Mouse (Mus musculus) liver, embryonic 13.5 days (tissue): ENCODE results near the gene Dhh. TPM values are rescaled to one million over a fixed set of nuclear protein-coding genes. Genes with fewer than 3 reads are reported as not detected.
A peak's percentile ranks its signal among the peaks of the same experiment; 100 is the strongest.
"Not testable (repeated sequence)": the region's sequence is repeated elsewhere in the genome, so short reads cannot be mapped to it uniquely, and the experiment has no call there.

Experiments
- ATAC-seq: fragments of 200-750 bp; cut with Nextera tagmentation; 2 replicates; pipeline ENCODE4 v1.8.0; 2017; ENCODE audit warnings: low read depth, mild to moderate bottlenecking, moderate number of reproducible peaks, moderate library complexity
- DNase-seq: peaks from one replicate; pipeline ENCODE4 v3.0.0; 2022
- H3K27ac ChIP-seq: fragments of 300-500 bp; sonication (generic); 2 replicates; pipeline ENCODE4 v1.5.1; 2015; ENCODE audit warnings: moderate library complexity, mild to moderate bottlenecking, inconsistent platforms
- H3K27me3 ChIP-seq: fragments of 300-500 bp; sonication (generic); 2 replicates; pipeline ENCODE4 v1.6.1; 2015; ENCODE audit warnings: mild to moderate bottlenecking, inconsistent platforms
- H3K36me3 ChIP-seq: fragments of 300-500 bp; sonication (generic); 2 replicates; pipeline ENCODE4 v1.6.1; 2015; ENCODE audit warnings: mild to moderate bottlenecking, inconsistent platforms
- H3K4me1 ChIP-seq: fragments of 300-500 bp; sonication (generic); replicated peaks from 2 replicates; pipeline ENCODE4 v1.6.1; 2015; ENCODE audit warnings: inconsistent platforms
- H3K4me2 ChIP-seq: fragments of 300-500 bp; sonication (generic); 2 replicates; pipeline ENCODE4 v1.6.1; 2015; ENCODE audit warnings: inconsistent platforms, mild to moderate bottlenecking, moderate library complexity
- H3K4me3 ChIP-seq: fragments of 300-500 bp; sonication (generic); replicated peaks from 2 replicates; pipeline ENCODE4 v1.5.1; 2015; ENCODE audit warnings: mild to moderate bottlenecking, inconsistent platforms
- H3K9ac ChIP-seq: fragments of 300-500 bp; sonication (generic); 2 replicates; pipeline ENCODE4 v1.6.1; 2015; ENCODE audit warnings: mild to moderate bottlenecking, inconsistent platforms
- H3K9me3 ChIP-seq: fragments of 300-500 bp; sonication (generic); replicated peaks from 2 replicates; pipeline ENCODE4 v1.6.1; 2016; ENCODE audit warnings: inconsistent platforms
- WGBS: fragments of 180-500 bp; shearing (Covaris S2); methylation state at CpG from one replicate; pipeline ENCODE4 v1.1.7; 2015; ENCODE audit not compliant: insufficient replicate concordance; 5-methylcytosine and 5-hydroxymethylcytosine counted together
- polyA plus RNA-seq: library from polyadenylated mRNA; unstranded; fragments of >200 nt; fragmentation: Nextera tagmentation; extraction: Ambion mirVana; gene quantifications from 2 replicates; pipeline ENCODE4 v1.2.1, GENCODE M21; 2015

Dhh gene
- polyA plus RNA-seq, 1 experiment from 2014 or later = 0.12 TPM

DNA sequence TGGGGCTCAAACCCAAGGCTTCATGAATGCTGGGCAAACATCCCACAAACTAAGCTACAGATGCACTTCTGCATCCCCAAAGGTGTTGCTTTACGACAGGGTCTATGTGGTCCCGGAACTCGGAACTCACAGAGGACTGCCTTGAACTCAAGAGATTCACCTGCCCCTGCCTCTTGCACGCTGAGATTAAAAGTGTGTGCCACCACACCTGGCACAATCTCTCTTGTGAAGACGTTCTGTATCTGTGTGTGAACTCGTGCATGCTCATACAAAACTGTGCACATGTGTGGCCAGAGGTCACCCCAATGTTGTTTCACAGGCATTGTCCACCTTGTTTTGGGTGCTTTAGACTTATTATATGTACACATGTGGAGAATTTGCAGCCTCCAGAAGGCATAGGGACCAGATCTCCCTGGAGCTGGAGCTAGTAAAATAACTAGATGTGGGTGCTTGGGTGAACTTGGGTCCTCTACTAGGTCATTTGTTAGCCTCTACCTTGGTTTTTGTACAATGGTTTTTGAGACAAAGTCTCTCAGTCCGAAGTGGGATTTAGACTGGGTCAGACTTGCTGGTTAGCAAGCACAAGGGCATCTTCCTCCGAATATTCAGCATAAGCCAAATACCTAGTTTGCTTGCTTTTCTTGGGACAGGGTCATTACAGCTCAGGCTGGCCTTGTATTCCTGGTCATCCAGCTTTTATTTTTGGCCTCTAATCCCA is 31.8 kb upstream of the Dhh start:
- DNase-seq (no peak), ATAC-seq (no peak)
- peaks cover 23% of the 10 kb centered on the region for H3K36me3 ChIP-seq
- H3K4me3 ChIP-seq = no peak overlapping the region
- no peak overlapping the region for H3K4me2 ChIP-seq
- no peak overlapping the region; the same call in 1 of the 2 replicates for H3K9ac ChIP-seq
- H3K27me3 ChIP-seq = no peaks in the 10 kb centered on the region
- H3K9me3 ChIP-seq = no peaks in the 10 kb centered on the region
- H3K4me1 ChIP-seq = peaks cover 27% of the 10 kb centered on the region
- H3K27ac ChIP-seq = peak overlapping the region; percentile 64
- WGBS = 37% methylated on average over 8 of the region's 8 CpGs

DNA sequence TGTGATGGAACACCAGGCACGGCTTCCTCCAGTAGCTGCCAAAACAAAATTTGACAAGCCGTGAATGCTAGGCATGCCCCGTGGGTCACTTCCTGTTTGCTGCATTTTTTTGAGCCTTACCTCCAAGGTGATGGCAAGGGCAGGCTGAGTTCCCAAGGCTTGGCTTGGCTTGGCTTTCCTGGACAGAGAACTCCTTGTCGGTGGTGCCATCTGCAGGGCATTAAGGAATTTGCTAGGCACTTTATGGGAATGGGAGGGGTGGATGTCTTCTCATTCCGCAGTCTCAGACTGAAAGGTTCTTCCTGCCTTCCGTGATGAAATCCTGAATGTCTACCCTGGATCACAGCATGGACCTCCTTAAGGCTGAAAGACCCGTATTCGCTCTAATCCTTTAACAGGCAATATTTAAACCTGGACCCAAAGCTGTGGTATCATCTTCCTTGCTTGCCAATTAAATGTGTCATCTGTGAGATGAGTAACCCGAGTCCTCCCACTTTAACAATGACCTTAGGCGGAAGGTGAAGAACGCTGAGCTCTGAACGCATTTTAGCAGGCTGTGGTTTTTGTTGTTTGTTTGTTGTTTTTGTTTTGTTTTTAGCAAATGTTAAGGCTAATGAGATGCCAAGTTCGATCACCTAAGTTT is 30.4 kb upstream of the Dhh start:
- H3K27ac ChIP-seq = peak overlapping the region; percentile 16; the same call in 1 of the 2 replicates
- peaks cover 21% of the 10 kb centered on the region for H3K4me1 ChIP-seq
- H3K9me3 ChIP-seq = no peaks in the 10 kb centered on the region
- H3K9ac ChIP-seq = no peak overlapping the region
- H3K4me3 ChIP-seq = no peak overlapping the region
- H3K4me2 ChIP-seq = no peak overlapping the region
- H3K36me3 ChIP-seq = peaks cover 23% of the 10 kb centered on the region
- no peaks in the 10 kb centered on the region for H3K27me3 ChIP-seq
- ATAC-seq = no peak
- no peak for DNase-seq
- 17% methylated on average over 13 of the region's 13 CpGs for WGBS

DNA sequence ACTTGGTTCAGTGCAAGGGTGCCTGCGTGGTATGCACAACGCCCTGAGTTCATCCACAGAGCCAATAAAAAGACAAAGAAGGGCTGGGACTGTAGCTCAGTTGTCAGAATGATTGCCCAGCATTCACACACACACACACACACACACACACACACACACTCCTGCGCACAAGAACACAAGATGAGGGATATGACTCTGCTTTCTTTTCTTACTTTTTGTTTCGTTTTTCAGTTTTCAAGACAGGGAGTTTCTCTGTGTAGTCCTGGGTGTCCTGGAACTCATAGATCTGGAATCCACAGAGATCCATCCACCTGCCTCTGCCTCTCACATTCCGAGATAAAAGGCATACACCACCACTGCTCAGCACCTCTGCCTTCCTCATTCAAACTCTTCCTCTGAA is 29.2 kb upstream of the Dhh start:
- Histone ChIP-seq H3K27ac (no peak overlapping the region), H3K27me3 (no peaks in the 10 kb centered on the region), H3K4me2 (no peak overlapping the region), H3K9ac (no peak overlapping the region), H3K4me3 (no peak overlapping the region), H3K9me3 (no peaks in the 10 kb centered on the region), H3K4me1 (peaks cover 25% of the 10 kb centered on the region), H3K36me3 (peaks cover 17% of the 10 kb centered on the region)
- DNase-seq (no peak), ATAC-seq (no peak)
- WGBS = 67% methylated on average over 5 of the region's 5 CpGs

DNA sequence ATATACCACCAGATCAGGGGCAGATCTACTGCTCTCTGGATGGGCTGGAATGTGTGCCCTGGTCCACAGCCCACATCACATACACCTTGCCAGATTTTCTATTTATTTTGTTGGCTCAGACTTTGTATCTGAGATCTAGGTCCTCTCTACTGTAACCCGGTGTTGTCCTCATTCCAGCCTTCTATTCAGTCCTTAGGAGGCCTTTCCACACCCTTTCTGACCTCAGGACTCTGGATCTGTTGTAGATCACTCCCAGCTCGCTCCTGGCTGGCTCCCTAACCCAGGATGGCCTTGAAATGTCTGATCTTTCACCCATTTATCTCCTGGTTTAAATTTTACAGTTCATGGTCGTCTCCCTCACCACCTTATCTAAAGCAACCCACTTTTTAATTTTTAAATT is 26.3 kb upstream of the Dhh start:
- WGBS = 45% methylated on average over 3 of the region's 3 CpGs
- H3K4me1 ChIP-seq = peaks cover 15% of the 10 kb centered on the region
- H3K36me3 ChIP-seq = no peaks in the 10 kb centered on the region
- no peak overlapping the region for H3K9ac ChIP-seq
- H3K27ac ChIP-seq = no peak overlapping the region
- no peak for DNase-seq
- H3K9me3 ChIP-seq = no peaks in the 10 kb centered on the region
- no peak overlapping the region for H3K4me3 ChIP-seq
- H3K4me2 ChIP-seq = no peak overlapping the region
- H3K27me3 ChIP-seq = no peaks in the 10 kb centered on the region
- no peak for ATAC-seq

DNA sequence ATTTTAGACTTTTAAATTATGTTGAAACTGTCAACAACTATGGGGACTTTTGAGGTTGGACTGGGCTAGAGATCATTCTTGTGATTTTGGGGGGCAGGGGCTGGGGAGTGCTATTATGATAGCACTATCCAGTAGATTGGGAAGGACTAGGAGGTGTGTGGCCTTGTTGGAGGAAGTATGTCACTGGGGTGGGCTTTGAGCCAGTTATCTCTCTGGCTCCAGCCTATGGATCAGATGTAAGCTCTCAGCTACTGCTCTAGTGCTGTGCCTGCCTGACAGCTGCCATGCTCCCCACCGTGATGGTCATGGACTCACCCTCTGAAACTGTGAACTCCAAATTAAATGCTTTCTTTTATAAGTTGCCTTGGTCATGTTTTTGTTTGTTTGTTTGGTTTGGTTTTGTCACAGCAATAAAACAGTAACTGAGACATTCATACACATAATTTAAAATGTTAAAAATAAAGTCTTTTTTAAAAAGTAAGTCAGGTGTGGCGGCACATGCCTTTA is 24.7 kb upstream of the Dhh start:
- no peaks in the 10 kb centered on the region for H3K36me3 ChIP-seq
- H3K9me3 ChIP-seq = no peaks in the 10 kb centered on the region
- no peak for DNase-seq
- H3K4me1 ChIP-seq = peaks cover 13% of the 10 kb centered on the region
- H3K27ac ChIP-seq = no peak overlapping the region
- H3K4me3 ChIP-seq = no peak overlapping the region
- H3K4me2 ChIP-seq = no peak overlapping the region
- WGBS = 56% methylated on average over 2 of the region's 2 CpGs
- ATAC-seq = no peak
- no peak overlapping the region for H3K9ac ChIP-seq
- no peaks in the 10 kb centered on the region for H3K27me3 ChIP-seq

DNA sequence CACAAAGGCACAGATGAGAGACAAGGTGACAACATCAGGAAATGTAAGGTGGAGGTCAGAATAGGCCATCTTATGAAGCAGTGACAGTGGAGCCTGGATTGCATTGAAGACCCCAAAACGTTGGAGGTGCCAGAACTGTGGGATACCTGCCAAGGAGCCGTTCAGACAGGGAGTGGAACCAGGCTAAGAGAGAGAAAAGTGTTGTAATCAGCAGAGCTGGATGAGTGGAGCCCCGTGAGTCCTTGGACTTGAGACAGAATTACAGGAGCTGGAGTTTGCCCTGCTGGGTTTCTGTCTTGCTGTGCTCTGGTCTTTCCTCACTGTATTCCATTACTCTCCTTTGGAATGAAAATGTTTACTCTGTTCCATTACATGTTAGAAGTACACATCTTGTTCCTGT is 24.2 kb upstream of the Dhh start:
- Histone ChIP-seq H3K4me2 (no peak overlapping the region), H3K36me3 (no peaks in the 10 kb centered on the region), H3K27ac (no peak overlapping the region), H3K4me3 (no peak overlapping the region), H3K27me3 (no peaks in the 10 kb centered on the region), H3K9ac (no peak overlapping the region), H3K9me3 (no peaks in the 10 kb centered on the region), H3K4me1 (peaks cover 13% of the 10 kb centered on the region)
- ATAC-seq (no peak), DNase-seq (no peak)
- WGBS = 37% methylated on average over 3 of the region's 3 CpGs

DNA sequence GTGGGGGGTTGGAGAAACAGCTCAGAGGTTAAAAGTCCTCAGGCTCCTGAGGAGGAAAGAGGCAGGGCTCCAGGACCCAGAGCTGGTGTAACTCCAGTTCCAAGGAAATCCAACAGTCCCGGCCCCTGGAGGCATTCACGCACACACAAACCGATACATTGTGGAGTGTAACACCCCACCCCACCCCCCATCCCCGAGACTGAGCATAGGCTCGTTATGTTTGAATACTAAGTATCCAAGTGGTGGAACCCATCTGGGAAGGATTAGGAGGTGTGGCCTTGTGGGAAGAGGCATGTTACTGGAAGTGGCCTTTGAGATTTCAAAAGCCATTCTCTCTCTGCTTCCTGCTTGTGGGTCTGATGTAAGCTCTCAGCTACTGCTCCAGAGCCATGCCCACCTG is 23.2 kb upstream of the Dhh start:
- ATAC-seq (no peak), DNase-seq (no peak)
- Histone ChIP-seq H3K36me3 (no peaks in the 10 kb centered on the region), H3K27me3 (no peaks in the 10 kb centered on the region), H3K9me3 (no peaks in the 10 kb centered on the region), H3K4me3 (no peak overlapping the region), H3K4me2 (no peak overlapping the region), H3K4me1 (peaks cover 23% of the 10 kb centered on the region), H3K27ac (no peak overlapping the region), H3K9ac (no peak overlapping the region)
- WGBS = 71% methylated on average over 5 of the region's 5 CpGs

DNA sequence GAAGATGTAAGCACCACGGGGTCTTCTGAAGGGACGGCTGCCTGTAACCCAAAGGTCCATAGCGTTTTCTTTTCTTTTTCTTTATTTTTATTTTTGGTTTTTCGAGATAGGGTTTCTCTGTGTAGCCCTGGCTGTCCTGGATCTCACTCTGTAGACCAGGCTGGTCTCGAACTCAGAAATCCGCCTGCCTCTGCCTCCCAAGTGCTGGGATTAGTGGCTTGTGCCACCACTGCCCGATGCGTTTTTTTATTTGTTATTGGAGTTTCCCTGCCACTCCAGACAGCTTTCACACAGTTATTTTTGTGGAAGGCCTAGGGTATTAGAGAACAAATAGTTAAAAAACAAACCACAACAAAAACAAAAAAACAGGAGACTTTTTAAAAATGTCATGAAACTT is 20.2 kb upstream of the Dhh start:
- H3K27me3 ChIP-seq, H3K9me3 ChIP-seq, DNase-seq, ATAC-seq, H3K36me3 ChIP-seq: not testable (repeated sequence)
- H3K27ac ChIP-seq = peak overlapping the region; percentile 70
- peaks cover 32% of the 10 kb centered on the region for H3K4me1 ChIP-seq
- peak overlapping the region; percentile 64 for H3K9ac ChIP-seq
- peak overlapping the region; percentile 96 for H3K4me2 ChIP-seq
- WGBS = 24% methylated on average over 8 of the region's 8 CpGs
- H3K4me3 ChIP-seq = peak overlapping the region; percentile 92

DNA sequence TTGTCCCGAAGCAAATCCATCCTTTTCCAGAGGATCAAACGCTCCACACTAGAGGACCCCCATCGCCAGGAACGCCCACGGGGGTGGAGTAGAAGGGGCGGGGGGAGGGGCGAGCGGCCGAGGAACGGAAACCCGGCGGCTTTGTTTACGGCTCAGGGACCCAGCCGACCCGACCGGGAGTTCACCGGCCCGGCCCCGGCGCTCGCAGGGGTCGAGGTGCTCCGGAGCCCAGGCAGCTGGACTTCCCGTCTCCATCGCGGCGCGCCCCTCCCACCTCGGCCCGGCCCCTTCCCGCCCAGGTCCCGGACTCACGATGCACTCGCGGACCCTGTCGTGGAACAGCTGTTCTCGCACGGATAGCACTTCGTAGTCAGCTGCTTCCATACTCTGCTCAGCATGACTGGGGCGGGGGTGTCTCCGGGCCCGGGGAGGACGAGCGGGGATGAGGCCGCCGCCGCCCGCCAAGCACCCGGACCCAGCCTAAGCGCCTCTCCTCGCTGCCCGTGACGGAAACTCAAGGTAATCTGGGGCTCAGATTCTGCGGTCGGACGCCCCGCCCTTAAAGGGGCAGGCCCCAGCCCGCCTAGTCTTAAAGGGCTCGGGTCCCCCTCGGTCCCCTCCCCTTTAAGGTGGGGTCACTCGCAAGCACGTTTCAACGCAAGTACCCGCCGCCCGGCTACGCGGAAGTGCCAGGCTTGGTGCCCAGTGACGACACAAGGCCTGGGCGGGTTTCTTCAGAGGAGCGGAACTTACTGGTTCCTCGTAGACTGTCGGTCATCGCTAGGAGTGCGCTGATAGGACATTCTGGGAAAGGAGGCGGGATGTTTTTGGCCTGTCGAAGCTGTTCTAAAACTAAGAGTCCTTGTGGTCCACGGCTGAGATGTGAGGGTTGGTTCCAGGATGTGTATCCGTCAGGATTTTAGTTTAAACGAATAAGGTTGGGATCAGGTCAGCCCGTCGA is 19.5 kb upstream of the Dhh start, which contains the start of gene Lmbr1l:
Gene Lmbr1l (minus strand): TSS at position 694 of the 961 bp plus-strand sequence.
- no peaks in the 10 kb centered on the region for H3K9me3 ChIP-seq
- peak within 1 kb of the TSS; percentile 96 for H3K4me2 ChIP-seq
- WGBS = under 1% methylated on average over 82 of the region's 82 CpGs
- H3K9ac ChIP-seq = peak within 1 kb of the TSS; percentile 81
- DNase-seq = peak; percentile 99
- no peaks in the 10 kb centered on the region for H3K36me3 ChIP-seq
- H3K4me1 ChIP-seq = peaks cover 29% of the 10 kb centered on the region
- peak; percentile 99 for ATAC-seq
- peak within 1 kb of the TSS; percentile 88 for H3K27ac ChIP-seq
- H3K4me3 ChIP-seq = peak within 1 kb of the TSS; percentile 92
- no peaks in the 10 kb centered on the region for H3K27me3 ChIP-seq

DNA sequence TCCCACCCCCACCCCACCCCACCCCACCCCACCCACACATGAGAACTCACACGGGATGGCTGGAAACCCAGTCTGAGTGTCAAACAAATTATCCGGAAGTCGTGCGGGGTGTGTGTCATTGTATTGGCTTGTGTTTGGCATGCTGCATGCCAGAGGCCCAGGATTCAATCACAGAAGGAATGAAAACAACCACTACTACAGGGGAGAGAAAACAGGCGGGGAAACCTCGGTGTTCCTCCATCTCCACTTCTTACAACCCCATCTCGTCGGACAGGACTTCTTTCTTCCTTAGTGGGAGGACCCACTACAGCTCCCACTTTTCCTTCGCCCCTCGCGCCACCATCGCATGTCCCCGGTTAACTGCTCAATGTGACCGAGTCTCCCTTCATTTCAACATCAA is 18.8 kb upstream of the Dhh start:
- Histone ChIP-seq H3K9ac (peak overlapping the region; percentile 81), H3K27me3 (no peaks in the 10 kb centered on the region), H3K9me3 (no peaks in the 10 kb centered on the region), H3K4me3 (peak overlapping the region; percentile 92), H3K4me2 (peak overlapping the region; percentile 96), H3K27ac (0 out of 2 replicates have a peak overlapping the region, but pooled peaks have one; percentile 88), H3K36me3 (no peaks in the 10 kb centered on the region), H3K4me1 (peaks cover 26% of the 10 kb centered on the region)
- WGBS = 1% methylated on average over 14 of the region's 14 CpGs
- ATAC-seq = no peak
- DNase-seq = no peak

DNA sequence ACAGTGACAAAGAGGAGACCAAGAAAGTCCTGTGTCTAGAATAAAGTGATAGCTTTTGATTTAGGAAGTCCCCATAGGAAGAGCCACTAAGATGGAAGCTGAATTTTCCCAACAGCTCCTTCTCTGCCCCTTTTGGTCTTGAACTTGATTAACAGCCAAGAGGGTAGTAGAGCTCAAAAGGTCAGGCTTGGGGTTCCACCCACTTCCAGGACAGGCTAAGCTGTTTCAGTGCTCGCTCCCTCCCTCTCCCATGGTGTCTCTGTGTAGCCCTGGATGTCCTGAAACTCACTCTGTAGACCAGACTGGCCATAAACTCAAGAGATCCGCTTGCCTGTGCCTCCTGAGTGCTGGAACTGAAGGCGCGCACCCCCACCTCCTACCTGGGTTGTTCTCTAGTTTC is 17.7 kb upstream of the Dhh start:
- WGBS = 85% methylated on average over 4 of the region's 4 CpGs
- H3K36me3 ChIP-seq = peaks cover 5% of the 10 kb centered on the region; the same call in 1 of the 2 replicates
- DNase-seq = no peak

More for the DNA sequence above, 17.7 kb upstream of the Dhh start:
- Histone ChIP-seq H3K27me3 (no peaks in the 10 kb centered on the region), H3K9me3 (no peaks in the 10 kb centered on the region), H3K4me3 (peak overlapping the region; percentile 92; the same call in 1 of the 2 replicates), H3K9ac (no peak overlapping the region), H3K27ac (no peak overlapping the region), H3K4me1 (peaks cover 26% of the 10 kb centered on the region), H3K4me2 (peak overlapping the region; percentile 96)
- ATAC-seq = no peak
